Mouse (Mus musculus) heart, adult 2 months (tissue): ENCODE measurements around the gene Gm14399.

Experiments used
- CTCF ChIP-seq: fragments of 200-600 bp; IDR thresholded peaks from 2 replicates; pipeline ENCODE4 v1.8.1; 2022; ENCODE audit warnings: antibody characterized with exemption, mild to moderate bottlenecking, moderate library complexity
- EP300 ChIP-seq: fragments of 200-500 bp; IDR thresholded peaks from 2 replicates; pipeline ENCODE4 v1.6.1; 2011; ENCODE audit warnings: low read depth, low read length, control low read depth; ENCODE audit not compliant: insufficient read depth

DNA sequence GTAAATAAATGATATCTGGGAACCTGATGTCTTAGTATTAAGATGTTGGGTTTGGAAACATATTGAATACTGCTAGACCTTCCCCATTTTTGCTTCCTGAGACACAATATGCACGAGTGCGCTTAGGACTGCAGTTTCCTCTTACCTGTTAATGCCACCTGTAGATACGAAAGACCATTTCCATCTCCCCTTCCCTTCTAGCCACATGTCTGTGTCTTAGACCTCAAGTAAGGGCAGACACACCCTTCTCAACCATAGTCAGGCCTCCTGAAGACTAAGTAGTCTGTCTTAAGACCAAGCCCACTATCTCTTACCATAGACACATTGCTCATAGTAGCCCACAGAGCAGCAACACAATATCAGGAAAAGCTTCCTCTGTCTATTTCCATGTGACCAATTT, 30.3 kb upstream of the Gm14399 start:
- TF ChIP-seq CTCF (no peak), EP300 (no peak)
